ENCODE assay signal across 19 mouse cellular contexts in genomic region chr16:16250470-16250869, GRCm38 (mm10). TPM values are rescaled to one million over a fixed set of nuclear protein-coding genes. Genes with fewer than 3 reads are reported as not detected.
DNase-seq lines count a peak whose midpoint lies in the region; ATAC-seq and TF ChIP-seq lines count a peak whose summit lies in the region.
"Had no signal": no experiment of that assay in that cellular context is flagged by ENCODE, and none has a peak within 500 bp of the region (broad histone marks: within the 10 kb centered on the region; RNA-seq: fewer than 3 reads in every experiment).

No protein-coding gene starts in this region.

- H3K27ac ChIP-seq in heart, embryonic 14.5 days (replicated peaks in 1 of 2; ENCODE audit: control insufficient read depth in 1 of 2, insufficient read depth in 1 of 2, low read depth in 2 of 2, low read length in 2 of 2): peak overlapping the region; percentile 8 to 48; a peak in 2 of 4 replicates
- no peak overlapping the region for H3K27ac ChIP-seq in liver, embryonic 16.5 days (ENCODE audit: low read length)
- H3K27ac ChIP-seq in forebrain, embryonic 11.5 days (ENCODE audit: low read depth, low read length): no peak overlapping the region
- H3K27ac ChIP-seq: embryonic facial prominence, embryonic 12.5 days; forebrain, embryonic 15.5 days; hindbrain, embryonic 12.5 days; midbrain, embryonic 13.5 days; neural tube, embryonic 13.5 days; stomach, postnatal 0 days had no signal

- no peak overlapping the region for H3K4me3 ChIP-seq in heart, embryonic 14.5 days (ENCODE audit: control insufficient read depth in 1 of 2, insufficient read depth in 1 of 2, low read depth in 1 of 2, low read length in 2 of 2)
- H3K4me3 ChIP-seq in G1E (ENCODE audit: low read depth, low read length): no peak overlapping the region
- H3K4me3 ChIP-seq in liver, embryonic 16.5 days (ENCODE audit: low read depth, low read length): no peak overlapping the region
- H3K4me3 ChIP-seq in forebrain, embryonic 11.5 days (ENCODE audit: low read depth, low read length): no peak overlapping the region
- H3K4me3 ChIP-seq: embryonic facial prominence, embryonic 12.5 days; forebrain, embryonic 15.5 days; hindbrain, embryonic 12.5 days; midbrain, embryonic 13.5 days; neural tube, embryonic 13.5 days had no signal

- no peak overlapping the region for H3K9ac ChIP-seq in heart, embryonic 14.5 days (ENCODE audit: low read length)
- no peak overlapping the region for H3K9ac ChIP-seq in liver, embryonic 16.5 days (ENCODE audit: low read depth, low read length)
- H3K9ac ChIP-seq in forebrain, embryonic 11.5 days (ENCODE audit: low read length): no peak overlapping the region
- H3K9ac ChIP-seq: embryonic facial prominence, embryonic 12.5 days; forebrain, embryonic 15.5 days; hindbrain, embryonic 12.5 days; midbrain, embryonic 13.5 days; neural tube, embryonic 13.5 days had no signal

- H3K4me1 ChIP-seq in heart, embryonic 14.5 days (ENCODE audit: control insufficient read depth in 2 of 2, insufficient read depth in 2 of 2, low read length in 2 of 2): peaks cover 13 to 20% of the 10 kb centered on the region in 2 experiments
- H3K4me1 ChIP-seq in G1E (ENCODE audit: insufficient read depth, low read depth, low read length): peaks cover 14% of the 10 kb centered on the region
- H3K4me1 ChIP-seq in liver, embryonic 16.5 days (ENCODE audit: control insufficient read depth, low read depth, low read length): no peaks in the 10 kb centered on the region
- 0 out of 2 replicates have a peak, but pooled peaks cover 2% of the 10 kb centered on the region for H3K4me1 ChIP-seq in forebrain, embryonic 11.5 days (replicated peaks; ENCODE audit: control insufficient read depth, insufficient read depth, low read length)
- H3K4me1 ChIP-seq: embryonic facial prominence, embryonic 12.5 days; forebrain, embryonic 15.5 days; hindbrain, embryonic 12.5 days; neural tube, embryonic 13.5 days had no signal

- no peak for ATAC-seq in heart, embryonic 14.5 days (ENCODE audit: insufficient number of reproducible peaks, insufficient read depth, low FRiP score, low read depth)
- ATAC-seq in G1E (ENCODE audit: extremely low read depth, insufficient number of reproducible peaks, low FRiP score, poor library complexity, severe bottlenecking): peak; percentile 63
- ATAC-seq in liver, embryonic 16.5 days (ENCODE audit: low read depth): peak; percentile 24
- ATAC-seq in forebrain, embryonic 11.5 days (replicated peaks; ENCODE audit: low FRiP score): no peak
- ATAC-seq: forebrain, embryonic 15.5 days; midbrain, embryonic 13.5 days had no signal

- H3K27me3 ChIP-seq in heart, embryonic 14.5 days (ENCODE audit: control insufficient read depth, insufficient read depth, low read length): no peaks in the 10 kb centered on the region
- no peaks in the 10 kb centered on the region for H3K27me3 ChIP-seq in G1E (ENCODE audit: insufficient read depth, low read length)
- no peaks in the 10 kb centered on the region for H3K27me3 ChIP-seq in liver, embryonic 16.5 days (ENCODE audit: control insufficient read depth, insufficient read depth, low read depth, low read length)
- H3K27me3 ChIP-seq in forebrain, embryonic 11.5 days (ENCODE audit: control insufficient read depth, insufficient read depth, low read length): no peaks in the 10 kb centered on the region
- H3K27me3 ChIP-seq: embryonic facial prominence, embryonic 12.5 days; forebrain, embryonic 15.5 days; hindbrain, embryonic 12.5 days; midbrain, embryonic 13.5 days; neural tube, embryonic 13.5 days had no signal

- no peak overlapping the region for H3K4me2 ChIP-seq in heart, embryonic 14.5 days (ENCODE audit: low read length)
- no peak overlapping the region for H3K4me2 ChIP-seq in liver, embryonic 16.5 days (ENCODE audit: low read depth, low read length)
- no peak overlapping the region for H3K4me2 ChIP-seq in forebrain, embryonic 11.5 days (ENCODE audit: low read depth, low read length, severe bottlenecking)
- H3K4me2 ChIP-seq: embryonic facial prominence, embryonic 12.5 days; forebrain, embryonic 15.5 days; hindbrain, embryonic 12.5 days; midbrain, embryonic 13.5 days; neural tube, embryonic 13.5 days had no signal

- H3K9me3 ChIP-seq in heart, embryonic 14.5 days (ENCODE audit: control insufficient read depth, low read length): no peaks in the 10 kb centered on the region
- H3K9me3 ChIP-seq in G1E (replicated peaks): no peaks in the 10 kb centered on the region
- no peaks in the 10 kb centered on the region for H3K9me3 ChIP-seq in liver, embryonic 16.5 days (replicated peaks; ENCODE audit: control insufficient read depth, low read length)
- no peaks in the 10 kb centered on the region for H3K9me3 ChIP-seq in forebrain, embryonic 11.5 days (ENCODE audit: control insufficient read depth, low read length)
- H3K9me3 ChIP-seq: embryonic facial prominence, embryonic 12.5 days; forebrain, embryonic 15.5 days; hindbrain, embryonic 12.5 days; midbrain, embryonic 13.5 days; neural tube, embryonic 13.5 days had no signal

- TF ChIP-seq CTCF in G1E (IDR thresholded peaks at IDR 0.05; ENCODE audit: low read depth, low read length): no peak

- WGBS in heart, embryonic 14.5 days: 29% methylated on average over 2 of the region's 2 CpGs
- WGBS in liver, embryonic 16.5 days (ENCODE audit: insufficient replicate concordance): 25% methylated on average over 2 of the region's 2 CpGs
- WGBS in forebrain, embryonic 11.5 days: 76% methylated on average over 2 of the region's 2 CpGs

- intact Hi-C loops in heart, postnatal 10 days (cut with DNase I): no loop called here

- no peak for DNase-seq in heart, postnatal 10 days
- no peak for DNase-seq in G1E (ENCODE audit: low spot score)
- peak; percentile 20 for DNase-seq in c-Kit-positive CD71-positive TER-119-negative erythroid progenitor cells, embryonic 14.5 days (ENCODE audit: low read depth)
- no peak for DNase-seq in forebrain, embryonic 11.5 days (ENCODE audit: low spot score)
- no peak for DNase-seq in urinary bladder, postnatal 25 days (ENCODE audit: low spot score)
- DNase-seq: adrenal gland, postnatal 36 days; cerebellum, adult 2 months; gastrocnemius, postnatal 25 days; kidney, adult 2 months; kidney, postnatal 10 days; right cerebral cortex, adult 18-20 months had no signal

- H3K36me3 ChIP-seq in heart, embryonic 14.5 days (ENCODE audit: control insufficient read depth, insufficient read depth, low read length): peaks cover 67% of the 10 kb centered on the region
- H3K36me3 ChIP-seq in G1E (replicated peaks): peaks cover 34% of the 10 kb centered on the region
- no peaks in the 10 kb centered on the region for H3K36me3 ChIP-seq in liver, embryonic 16.5 days (ENCODE audit: control insufficient read depth, insufficient read depth)
- no peaks in the 10 kb centered on the region for H3K36me3 ChIP-seq in forebrain, embryonic 11.5 days (ENCODE audit: control insufficient read depth, insufficient read depth, low read length)
- H3K36me3 ChIP-seq: embryonic facial prominence, embryonic 12.5 days; forebrain, embryonic 15.5 days; hindbrain, embryonic 12.5 days; midbrain, embryonic 13.5 days; neural tube, embryonic 13.5 days had no signal

RNA-seq across cellular contexts. Expression of gene Pkp2, which starts 37.4 kb away (rescaled TPM):
- polyA plus RNA-seq in heart, embryonic 14.5 days (2014; fragmentation: Nextera tagmentation; extraction: Ambion mirVana): 157 and 162 TPM in 2 replicates
- total RNA-seq in heart, postnatal 10 days (2021): 100 to 1,000 TPM; 118 to 162 TPM
- total RNA-seq in G1E (2014; fragmentation: Nextera tagmentation) (15.4 and 19.6 TPM in 2 replicates), G1E (2017) (19.5 and 19.8 TPM in 2 replicates)
- polyA plus RNA-seq in G1E (2012): 12.1 and 16.8 TPM in 2 replicates
- 13.3 and 13.4 TPM in 2 replicates for polyA plus RNA-seq in liver, embryonic 16.5 days (2015; fragmentation: Nextera tagmentation; extraction: Ambion mirVana)
- 4.0 and 4.4 TPM in 2 replicates for polyA plus RNA-seq in forebrain, embryonic 11.5 days (2014; fragmentation: Nextera tagmentation; extraction: Ambion mirVana)

RNA-seq across cellular contexts. Expression of gene Yars2, which starts 52.3 kb away (rescaled TPM):
- polyA plus RNA-seq in heart, embryonic 14.5 days (2014; fragmentation: Nextera tagmentation; extraction: Ambion mirVana): 43.4 and 44.3 TPM in 2 replicates
- 10 to 100 TPM; 25.0 to 28.6 TPM for total RNA-seq in heart, postnatal 10 days (2021)
- total RNA-seq in G1E (2014; fragmentation: Nextera tagmentation): 16.4 and 26.2 TPM in 2 replicates
- 24.2 and 26.3 TPM in 2 replicates for total RNA-seq in G1E (2017)
- polyA plus RNA-seq in G1E (2012): 37.8 and 45.0 TPM in 2 replicates
- 19.2 and 19.3 TPM in 2 replicates for polyA plus RNA-seq in liver, embryonic 16.5 days (2015; fragmentation: Nextera tagmentation; extraction: Ambion mirVana)
- polyA plus RNA-seq in forebrain, embryonic 11.5 days (2014; fragmentation: Nextera tagmentation; extraction: Ambion mirVana): 44.1 and 44.3 TPM in 2 replicates

Comparison
In these comparisons a context has a peak if more than half of its experiments do, and no peak if none do; other contexts are left out.
1. ATAC-seq: peak in G1E (single experiment) and liver, embryonic 16.5 days (single experiment); none in heart, embryonic 14.5 days (single experiment) and forebrain, embryonic 11.5 days (single experiment).
2. H3K27ac ChIP-seq: peak in heart, embryonic 14.5 days (2 of 2); none in liver, embryonic 16.5 days (single experiment) and forebrain, embryonic 11.5 days (single experiment).